Mouse (Mus musculus): Measurements from ENCODE around the gene Atf3. TPM values are rescaled to one million over a fixed set of nuclear protein-coding genes. Genes with fewer than 3 reads are reported as not detected.

Gene Atf3
- polyA plus RNA-seq, 1 experiment from 2014 or later = 2.9 TPM

DNA sequence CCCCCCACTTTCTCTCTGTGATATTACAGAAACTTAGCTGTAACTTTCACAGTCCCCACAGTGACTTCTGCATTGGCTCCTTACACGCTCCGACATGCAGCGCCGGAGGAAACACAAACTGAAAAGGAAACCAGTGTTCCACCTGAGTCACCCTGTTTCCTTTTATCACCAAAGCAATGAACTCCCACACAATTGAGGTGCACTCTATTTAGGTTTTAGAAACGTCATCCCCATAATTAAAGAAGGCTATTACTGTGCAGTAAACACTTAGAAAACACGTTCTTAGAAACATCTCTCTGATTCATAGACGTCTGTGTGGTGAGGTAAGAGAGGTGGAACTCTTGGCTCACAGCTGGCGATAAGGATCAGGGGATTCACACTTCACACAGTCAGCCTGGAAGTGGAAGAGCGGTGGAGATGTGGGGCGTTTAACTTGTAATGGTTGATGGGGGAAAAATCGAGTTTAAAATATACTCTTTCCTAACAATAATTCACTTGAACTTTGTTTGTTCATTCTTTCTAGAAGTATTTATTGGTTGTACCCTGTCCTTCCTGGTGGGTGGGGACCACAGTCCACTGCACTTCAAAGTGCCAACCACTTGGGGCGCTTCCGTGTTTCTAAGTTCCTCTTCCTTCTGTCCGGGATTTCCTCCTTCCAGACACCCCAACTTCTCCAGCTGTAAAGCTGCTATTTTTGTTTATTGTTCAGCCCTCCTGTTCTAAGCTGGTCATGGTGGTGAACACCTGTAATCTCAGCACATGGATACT, 24.0 kb downstream of the Atf3 start:
- ATAC-seq (ENCODE audit: insufficient number of reproducible peaks, insufficient read depth, low FRiP score, low read depth) = 0 out of 2 replicates have a peak, but pooled peaks have one; percentile 37

GRCm38 (mm10) chr1:191192751-191193150, 25.1 kb downstream of the Atf3 start:
- H3K4me3 ChIP-seq (ENCODE audit: low read depth, low read length) = no peak overlapping the region
- no peak overlapping the region for H3K9ac ChIP-seq (replicated peaks; ENCODE audit: low read depth, low read length)
- H3K27me3 ChIP-seq (ENCODE audit: control insufficient read depth, insufficient read depth, low read length) = no peaks in the 10 kb centered on the region
- no peak overlapping the region for H3K4me2 ChIP-seq (replicated peaks; ENCODE audit: low read depth, low read length)
- H3K9me3 ChIP-seq (ENCODE audit: control insufficient read depth, low read depth, low read length) = no peaks in the 10 kb centered on the region
- H3K4me1 ChIP-seq (ENCODE audit: control insufficient read depth, insufficient read depth, low read length) = no peaks in the 10 kb centered on the region; the same call in 1 of the 2 replicates
- no peak for ATAC-seq (ENCODE audit: insufficient number of reproducible peaks, insufficient read depth, low FRiP score, low read depth)
- no peaks in the 10 kb centered on the region for H3K36me3 ChIP-seq (ENCODE audit: control insufficient read depth, insufficient read depth, low read length)
- 87% methylated on average over 6 of the region's 6 CpGs for WGBS
- H3K27ac ChIP-seq (ENCODE audit: low read length) = no peak overlapping the region

More for the DNA sequence above, 24.0 kb downstream of the Atf3 start:
- H3K9me3 ChIP-seq (ENCODE audit: control insufficient read depth, low read depth, low read length) = no peaks in the 10 kb centered on the region
- no peaks in the 10 kb centered on the region for H3K27me3 ChIP-seq (ENCODE audit: control insufficient read depth, insufficient read depth, low read length)
- 0 out of 2 replicates have a peak overlapping the region, but pooled peaks have one; percentile 23 for H3K27ac ChIP-seq (ENCODE audit: low read length)
- H3K4me3 ChIP-seq (ENCODE audit: low read depth, low read length) = no peak overlapping the region
- no peaks in the 10 kb centered on the region for H3K36me3 ChIP-seq (ENCODE audit: control insufficient read depth, insufficient read depth, low read length)
- H3K9ac ChIP-seq (replicated peaks; ENCODE audit: low read depth, low read length) = no peak overlapping the region
- 34% methylated on average over 14 of the region's 14 CpGs for WGBS
- no peak overlapping the region for H3K4me2 ChIP-seq (replicated peaks; ENCODE audit: low read depth, low read length)
- H3K4me1 ChIP-seq (ENCODE audit: control insufficient read depth, insufficient read depth, low read length) = no peaks in the 10 kb centered on the region; the same call in 1 of the 2 replicates

DNA sequence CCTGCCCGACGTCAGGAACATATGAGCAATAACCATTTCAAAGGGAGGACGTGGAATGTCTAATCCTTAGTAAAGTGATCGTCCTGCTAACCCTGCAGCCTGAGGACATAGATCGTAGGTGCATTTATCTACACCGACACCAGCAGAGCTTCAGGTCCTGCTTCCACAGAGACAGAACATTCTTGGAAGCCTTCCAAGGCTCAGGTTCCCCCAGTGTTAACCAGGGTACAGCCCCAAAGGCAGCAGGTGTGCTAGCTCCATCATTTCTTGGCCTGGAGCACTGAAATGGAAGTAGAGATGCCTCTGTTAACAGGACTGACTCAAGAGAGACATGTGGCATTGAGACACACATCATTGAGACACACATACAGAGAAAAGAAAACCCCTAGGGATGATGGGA, 25.6 kb downstream of the Atf3 start:
- Histone ChIP-seq H3K4me2 (replicated peaks; ENCODE audit: low read depth, low read length) (no peak overlapping the region), H3K27me3 (ENCODE audit: control insufficient read depth, insufficient read depth, low read length) (no peaks in the 10 kb centered on the region), H3K36me3 (ENCODE audit: control insufficient read depth, insufficient read depth, low read length) (no peaks in the 10 kb centered on the region), H3K4me3 (ENCODE audit: low read depth, low read length) (no peak overlapping the region), H3K9ac (replicated peaks; ENCODE audit: low read depth, low read length) (no peak overlapping the region), H3K9me3 (ENCODE audit: control insufficient read depth, low read depth, low read length) (no peaks in the 10 kb centered on the region), H3K4me1 (ENCODE audit: control insufficient read depth, insufficient read depth, low read length) (no peaks in the 10 kb centered on the region; the same call in 1 of the 2 replicates), H3K27ac (ENCODE audit: low read length) (no peak overlapping the region)
- 37% methylated on average over 6 of the region's 6 CpGs for WGBS
- ATAC-seq (ENCODE audit: insufficient number of reproducible peaks, insufficient read depth, low FRiP score, low read depth) = no peak

GRCm38 (mm10) chr1:191189671-191190372, 28.0 kb downstream of the Atf3 start:
- ATAC-seq (ENCODE audit: insufficient number of reproducible peaks, insufficient read depth, low FRiP score, low read depth) = no peak
- 42% methylated on average over 6 of the region's 6 CpGs for WGBS
- H3K27me3 ChIP-seq (ENCODE audit: control insufficient read depth, insufficient read depth, low read length) = peaks cover 3% of the 10 kb centered on the region; the same call in 1 of the 2 replicates
- no peak overlapping the region for H3K4me3 ChIP-seq (ENCODE audit: low read depth, low read length)
- H3K4me2 ChIP-seq (replicated peaks; ENCODE audit: low read depth, low read length) = no peak overlapping the region
- H3K9me3 ChIP-seq (ENCODE audit: control insufficient read depth, low read depth, low read length) = no peaks in the 10 kb centered on the region
- no peaks in the 10 kb centered on the region for H3K36me3 ChIP-seq (ENCODE audit: control insufficient read depth, insufficient read depth, low read length)
- peaks cover 12% of the 10 kb centered on the region for H3K4me1 ChIP-seq (ENCODE audit: control insufficient read depth, insufficient read depth, low read length)
- no peak overlapping the region for H3K27ac ChIP-seq (ENCODE audit: low read length)
- H3K9ac ChIP-seq (replicated peaks; ENCODE audit: low read depth, low read length) = no peak overlapping the region

DNA sequence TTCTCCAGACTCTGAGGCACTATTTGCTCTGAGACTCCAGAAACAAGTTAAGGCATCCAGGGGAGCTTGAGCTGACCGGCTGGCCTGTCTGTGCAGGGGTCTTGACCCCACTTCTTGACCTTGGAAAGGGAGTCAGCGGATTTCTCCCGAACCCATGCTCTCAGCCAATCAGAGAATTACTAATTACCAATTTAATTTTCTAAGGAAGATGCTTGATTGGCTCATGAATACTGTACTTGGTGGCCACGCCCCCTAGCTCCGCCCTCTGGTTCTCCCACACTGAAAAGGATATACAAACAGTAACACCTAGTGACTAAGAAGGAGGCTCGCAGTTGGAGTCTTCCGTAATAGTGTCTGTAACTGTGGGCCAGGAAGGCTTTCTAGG, 31.5 kb downstream of the Atf3 start:
- peak overlapping the region; percentile 98 for H3K4me2 ChIP-seq (replicated peaks; ENCODE audit: low read depth, low read length)
- no peak for ATAC-seq (ENCODE audit: insufficient number of reproducible peaks, insufficient read depth, low FRiP score, low read depth)
- peaks cover 19% of the 10 kb centered on the region for H3K4me1 ChIP-seq (ENCODE audit: control insufficient read depth, insufficient read depth, low read length)
- no peak overlapping the region for H3K9ac ChIP-seq (replicated peaks; ENCODE audit: low read depth, low read length)
- H3K9me3 ChIP-seq (ENCODE audit: control insufficient read depth, low read depth, low read length) = no peaks in the 10 kb centered on the region
- no peak overlapping the region; the same call in 1 of the 2 replicates for H3K27ac ChIP-seq (ENCODE audit: low read length)
- H3K36me3 ChIP-seq (ENCODE audit: control insufficient read depth, insufficient read depth, low read length) = no peaks in the 10 kb centered on the region
- H3K27me3 ChIP-seq (ENCODE audit: control insufficient read depth, insufficient read depth, low read length) = peaks cover 3% of the 10 kb centered on the region; the same call in 1 of the 2 replicates
- H3K4me3 ChIP-seq (ENCODE audit: low read depth, low read length) = 0 out of 2 replicates have a peak overlapping the region, but pooled peaks have one; percentile 49
- 5% methylated on average over 7 of the region's 7 CpGs for WGBS

- no peak for ATAC-seq (ENCODE audit: insufficient number of reproducible peaks, insufficient read depth, low FRiP score, low read depth)
- no peaks in the 10 kb centered on the region for H3K36me3 ChIP-seq (ENCODE audit: control insufficient read depth, insufficient read depth, low read length)
- peak overlapping the region; percentile 49 for H3K4me3 ChIP-seq (ENCODE audit: low read depth, low read length)
- H3K4me2 ChIP-seq (replicated peaks; ENCODE audit: low read depth, low read length) = peak overlapping the region; percentile 98
- H3K4me1 ChIP-seq (ENCODE audit: control insufficient read depth, insufficient read depth, low read length) = peaks cover 19% of the 10 kb centered on the region
- WGBS = 1% methylated on average over 16 of the region's 16 CpGs
- H3K27me3 ChIP-seq (ENCODE audit: control insufficient read depth, insufficient read depth, low read length) = peaks cover 3% of the 10 kb centered on the region; the same call in 1 of the 2 replicates
- no peaks in the 10 kb centered on the region for H3K9me3 ChIP-seq (ENCODE audit: control insufficient read depth, low read depth, low read length)
- H3K9ac ChIP-seq (replicated peaks; ENCODE audit: low read depth, low read length) = no peak overlapping the region
- no peak overlapping the region for H3K27ac ChIP-seq (ENCODE audit: low read length)
Measured at GRCm38 (mm10) chr1:191185761-191186385, 32.0 kb downstream of the Atf3 start.

DNA sequence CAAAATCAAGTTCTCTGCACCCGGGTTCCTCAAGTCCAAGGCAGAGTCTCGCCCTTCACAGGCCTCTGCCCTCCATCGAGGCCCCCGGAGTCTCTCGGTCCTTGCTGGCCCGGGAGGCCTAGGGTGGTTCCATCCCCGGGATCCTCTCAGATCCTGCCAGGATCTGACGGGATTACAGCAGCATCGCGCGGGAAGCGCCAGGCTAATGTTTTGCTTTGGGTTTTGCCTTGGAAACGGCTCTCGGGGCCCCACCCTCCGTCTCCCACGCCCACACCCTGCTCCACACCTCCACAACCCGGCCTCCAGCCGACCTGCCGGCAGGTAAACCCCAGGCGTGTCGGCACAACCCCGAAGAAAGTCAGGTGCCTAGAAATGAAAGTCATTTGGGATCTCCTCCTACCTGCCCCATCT, 33.0 kb downstream of the Atf3 start:
- Histone ChIP-seq H3K9ac (replicated peaks; ENCODE audit: low read depth, low read length) (no peak overlapping the region), H3K4me1 (ENCODE audit: control insufficient read depth, insufficient read depth, low read length) (peaks cover 19% of the 10 kb centered on the region), H3K27me3 (ENCODE audit: control insufficient read depth, insufficient read depth, low read length) (peaks cover 3% of the 10 kb centered on the region; the same call in 1 of the 2 replicates), H3K27ac (ENCODE audit: low read length) (no peak overlapping the region), H3K9me3 (ENCODE audit: control insufficient read depth, low read depth, low read length) (no peaks in the 10 kb centered on the region), H3K36me3 (ENCODE audit: control insufficient read depth, insufficient read depth, low read length) (no peaks in the 10 kb centered on the region), H3K4me3 (ENCODE audit: low read depth, low read length) (peak overlapping the region; percentile 49), H3K4me2 (replicated peaks; ENCODE audit: low read depth, low read length) (peak overlapping the region; percentile 98)
- ATAC-seq (ENCODE audit: insufficient number of reproducible peaks, insufficient read depth, low FRiP score, low read depth) = no peak
- WGBS = under 1% methylated on average over 22 of the region's 22 CpGs

Measured in stomach, embryonic 14.5 days (tissue).